Mouse (Mus musculus) liver, postnatal 0 days (tissue): Measurements from ENCODE around the gene Gm42715.

ENCODE experiments used
- CTCF ChIP-seq: sonication (generic); IDR thresholded peaks from 2 replicates; pipeline ENCODE4 v1.5.1; 2016; ENCODE audit warnings: antibody characterized with exemption, low read depth
- EP300 ChIP-seq: IDR thresholded peaks from 2 replicates; pipeline ENCODE4 v1.6.1; 2016; ENCODE audit warnings: antibody characterized with exemption, low read depth, mild to moderate bottlenecking

GRCm38 (mm10) chr7:127476855-127477254 is 42.5 kb upstream of the Gm42715 start:
- no peak for TF ChIP-seq CTCF
- TF ChIP-seq EP300, result no peak
